Mouse (Mus musculus): ENCODE measurements at regions not wholly inside any gene's neighbourhood (a gene's known extent, or its start where the extent isn't known, plus 50 kb on each side); places are given as distances from the start of the nearest gene placed in this dataset.
A peak's percentile ranks its signal among the peaks of the same experiment; 100 is the strongest.

- DNase-seq (ENCODE audit: low spot score) = peak; percentile 5
Observed at GRCm38 (mm10) chr12:14591631-14592030, 439.8 kb upstream of the Fam84a start.

GRCm38 (mm10) chr12:14574258-14574657 is 422.4 kb upstream of the Fam84a start:
- no peak for DNase-seq (ENCODE audit: low spot score)

- DNase-seq (ENCODE audit: low spot score) = no peak
Observed at GRCm38 (mm10) chr12:14564951-14565350, 413.1 kb upstream of the Fam84a start.

GRCm38 (mm10) chr12:14552121-14552520 is 400.3 kb upstream of the Fam84a start:
- DNase-seq (ENCODE audit: low spot score) = peak; percentile 5

GRCm38 (mm10) chr12:14549271-14549670 is 397.4 kb upstream of the Fam84a start:
- no peak for DNase-seq (ENCODE audit: low spot score)

GRCm38 (mm10) chr12:14521773-14522172 is 369.9 kb upstream of the Fam84a start:
- DNase-seq (ENCODE audit: low spot score) = no peak

- DNase-seq (ENCODE audit: low spot score) = no peak
Observed at GRCm38 (mm10) chr12:14515588-14515987, 363.7 kb upstream of the Fam84a start.

All from embryo, embryonic 10 days (tissue).